8 mouse cellular contexts compared by ENCODE assay signal in genomic region chr10:122678541-122679436, GRCm38 (mm10). TPM values are rescaled to one million over a fixed set of nuclear protein-coding genes. Genes with fewer than 3 reads are reported as not detected.
DNase-seq lines count a peak whose midpoint lies in the region; ATAC-seq and TF ChIP-seq lines count a peak whose summit lies in the region.

Ppm1h (plus strand) TSS chr10:122678762.

- peak; percentile 63 for TF ChIP-seq CTCF in forebrain, postnatal 0 days (IDR thresholded peaks at IDR 0.05; ENCODE audit: low read depth)
- peak; percentile 64 for TF ChIP-seq CTCF in layer of hippocampus, adult 2 months (conservative IDR thresholded peaks at IDR 0.05)
- 0 out of 2 replicates have a peak, but pooled peaks have one; percentile 9 for TF ChIP-seq CTCF in lung, adult 2 months (IDR thresholded peaks at IDR 0.05; ENCODE audit: insufficient read depth, low read length)

- WGBS in forebrain, postnatal 0 days: under 1% methylated on average over 76 of the region's 94 CpGs
- WGBS in lung, adult 2 months: under 1% methylated on average over 90 of the region's 94 CpGs
- WGBS in neural tube, embryonic 15.5 days: under 1% methylated on average over 80 of the region's 94 CpGs

- H3K4me3 ChIP-seq in forebrain, postnatal 0 days (ENCODE audit: low read depth, low read length): peak within 1 kb of the TSS; percentile 84
- H3K4me3 ChIP-seq in layer of hippocampus, adult 2 months: peak within 1 kb of the TSS; percentile 94
- peak within 1 kb of the TSS; percentile 47 for H3K4me3 ChIP-seq in lung, adult 2 months (replicated peaks; ENCODE audit: extremely low read depth, low read depth, low read length)
- H3K4me3 ChIP-seq in neural tube, embryonic 15.5 days (replicated peaks): peak within 1 kb of the TSS; percentile 81

- H3K27me3 ChIP-seq in forebrain, postnatal 0 days (ENCODE audit: insufficient read depth, low read length): no peaks in the 10 kb centered on the region; the same call in 1 of the 2 replicates
- no peaks in the 10 kb centered on the region for H3K27me3 ChIP-seq in neural tube, embryonic 15.5 days (replicated peaks)

- 0 out of 2 replicates have a peak, but pooled peaks cover 11% of the 10 kb centered on the region for H3K4me1 ChIP-seq in forebrain, postnatal 0 days (ENCODE audit: insufficient read depth)
- H3K4me1 ChIP-seq in lung, adult 2 months (ENCODE audit: control insufficient read depth, insufficient read depth, low read length): peaks cover 4% of the 10 kb centered on the region; the same call in 1 of the 2 replicates
- H3K4me1 ChIP-seq in neural tube, embryonic 15.5 days: peaks cover 22% of the 10 kb centered on the region

- ATAC-seq in CD4-positive, CD25-positive, alpha-beta regulatory T cell, adult 4 months: peak; percentile 63
- peak; percentile 69 for ATAC-seq in cerebellum, adult (ENCODE audit: insufficient number of reproducible peaks, low FRiP score, low TSS enrichment)
- peak; percentile 83 for ATAC-seq in forebrain, postnatal 0 days
- ATAC-seq in neural tube, embryonic 15.5 days (ENCODE audit: low FRiP score): peak; percentile 86

- DNase-seq in forebrain, postnatal 0 days: peak; percentile 67
- peak; percentile 66 to 77 for DNase-seq in heart, postnatal 36 days
- DNase-seq in layer of hippocampus, adult 2 months (ENCODE audit: low spot score in 2 of 2): peak; percentile 53 to 66
- DNase-seq in lung, adult 2 months: peak; percentile 74
- DNase-seq in testis, postnatal 14 days (ENCODE audit: low spot score): peak; percentile 43

- no peaks in the 10 kb centered on the region for H3K36me3 ChIP-seq in forebrain, postnatal 0 days (ENCODE audit: insufficient read depth)
- H3K36me3 ChIP-seq in neural tube, embryonic 15.5 days: no peaks in the 10 kb centered on the region

- H3K4me2 ChIP-seq in forebrain, postnatal 0 days (ENCODE audit: low read depth): peak within 1 kb of the TSS; percentile 96
- peak within 1 kb of the TSS; percentile 82 for H3K4me2 ChIP-seq in neural tube, embryonic 15.5 days

- intact Hi-C loops in heart, postnatal 36 days (cut with DNase I): loop anchor here (2.0 to 10.0 kb wide), 3 partner anchors 116 to 584 kb away; partner anchors contain the start of gene Rxylt1

- peak within 1 kb of the TSS; percentile 86 for H3K27ac ChIP-seq in forebrain, postnatal 0 days (ENCODE audit: low read depth, low read length)
- H3K27ac ChIP-seq in layer of hippocampus, adult 2 months: peak within 1 kb of the TSS; percentile 97
- peak within 1 kb of the TSS; percentile 92 for H3K27ac ChIP-seq in neural tube, embryonic 15.5 days (replicated peaks)

- TF ChIP-seq POLR2A in lung, adult 2 months (IDR thresholded peaks at IDR 0.05; ENCODE audit: borderline replicate concordance, extremely low read depth, low read depth, low read length): peak; percentile 42; the same call in 1 of the 2 replicates

- H3K9ac ChIP-seq in forebrain, postnatal 0 days: peak within 1 kb of the TSS; percentile 80
- H3K9ac ChIP-seq in neural tube, embryonic 15.5 days (replicated peaks): peak within 1 kb of the TSS; percentile 92

- H3K9me3 ChIP-seq in forebrain, postnatal 0 days (ENCODE audit: low read length): no peaks in the 10 kb centered on the region
- no peaks in the 10 kb centered on the region for H3K9me3 ChIP-seq in neural tube, embryonic 15.5 days (replicated peaks)

RNA-seq across cellular contexts. Expression of gene Ppm1h, which starts in this region (rescaled TPM):
- 10 to 100 TPM; 50.3 to 52.7 TPM for polyA plus RNA-seq in CD4-positive, CD25-positive, alpha-beta regulatory T cell, adult 4 months (2017; shearing (Covaris generic))
- total RNA-seq in forebrain, postnatal 0 days (2014; rRNA removed): 28.9 and 31.7 TPM in 2 replicates
- 21.0 and 31.1 TPM in 2 replicates for polyA plus RNA-seq in forebrain, postnatal 0 days (2015; fragmentation: Nextera tagmentation; extraction: Ambion mirVana)
- total RNA-seq in heart, postnatal 36 days (2021): 1 to 10 TPM; 6.7 to 7.8 TPM
- 10 to 100 TPM; 74.8 to 75.3 TPM for total RNA-seq in layer of hippocampus, adult 2 months (2021)
- polyA plus RNA-seq in lung, adult 2 months (2012; rRNA removed): 8.8 and 9.2 TPM in 2 replicates
- 32.6 and 35.1 TPM in 2 replicates for polyA plus RNA-seq in neural tube, embryonic 15.5 days (2015; fragmentation: Nextera tagmentation; extraction: Ambion mirVana)

Comparison
In these comparisons a context has a peak if more than half of its experiments do, and no peak if none do; other contexts are left out.
1. Peak in every context shown above with its lines: DNase-seq, ATAC-seq, H3K4me3 ChIP-seq and H3K27ac ChIP-seq.
2. CTCF ChIP-seq: peak in every context shown above with its lines; median percentile 64 in layer of hippocampus, adult 2 months; 63 in forebrain, postnatal 0 days; 9 in lung, adult 2 months.